Mouse (Mus musculus) neural tube, embryonic 11.5 days (tissue): ENCODE measurements at regions not wholly inside any gene's neighbourhood (a gene's known extent, or its start where the extent isn't known, plus 50 kb on each side); places are given as distances from the start of the nearest gene placed in this dataset.
A peak's percentile ranks its signal among the peaks of the same experiment; 100 is the strongest.

Experiments used
- ATAC-seq: fragments of 200-750 bp; cut with Nextera tagmentation; 2 replicates; pipeline ENCODE4 v1.8.0; 2017; ENCODE audit warnings: moderate number of reproducible peaks, mild to moderate bottlenecking, moderate TSS enrichment, moderate library complexity; ENCODE audit not compliant: insufficient read depth, low FRiP score, low TSS enrichment
- DNase-seq: peaks from one replicate; pipeline ENCODE4 v3.0.0-alpha.2; 2015; ENCODE audit warnings: low spot score
- H3K27ac ChIP-seq: fragments of 300-500 bp; sonication (generic); 2 replicates; pipeline ENCODE4 v1.5.1; 2014; ENCODE audit warnings: low read depth, mild to moderate bottlenecking, low read length
- H3K27me3 ChIP-seq: fragments of 300-500 bp; sonication (generic); 2 replicates; pipeline ENCODE4 v1.6.1; 2014; ENCODE audit warnings: mild to moderate bottlenecking, low read length, mixed read lengths; ENCODE audit not compliant: control insufficient read depth, insufficient read depth
- H3K36me3 ChIP-seq: fragments of 300-500 bp; sonication (generic); 2 replicates; pipeline ENCODE4 v1.6.1; 2014; ENCODE audit warnings: mild to moderate bottlenecking, low read length, moderate library complexity, mixed read lengths; ENCODE audit not compliant: control insufficient read depth, insufficient read depth
- H3K4me1 ChIP-seq: fragments of 300-500 bp; sonication (generic); 2 replicates; pipeline ENCODE4 v1.6.1; 2014; ENCODE audit warnings: low read length, mixed read lengths; ENCODE audit not compliant: control insufficient read depth, insufficient read depth
- H3K4me2 ChIP-seq: fragments of 300-500 bp; sonication (generic); 2 replicates; pipeline ENCODE4 v1.6.1; 2014; ENCODE audit warnings: low read depth, mild to moderate bottlenecking, moderate library complexity
- H3K4me3 ChIP-seq: fragments of 300-500 bp; sonication (generic); 2 replicates; pipeline ENCODE4 v1.5.1; 2014; ENCODE audit warnings: low read depth, low read length
- H3K9ac ChIP-seq: fragments of 300-500 bp; sonication (generic); 2 replicates; pipeline ENCODE4 v1.6.1; 2014; ENCODE audit warnings: mild to moderate bottlenecking, low read length
- H3K9me3 ChIP-seq: fragments of 300-500 bp; sonication (generic); 2 replicates; pipeline ENCODE4 v1.6.1; 2016; ENCODE audit warnings: low read length; ENCODE audit not compliant: control insufficient read depth
- WGBS: fragments of 180-500 bp; shearing (Covaris S2); extraction: QIAGEN DNeasy Blood & Tissue Kit; methylation state at CpG from one replicate; pipeline ENCODE4 v1.1.7; 2014; 5-methylcytosine and 5-hydroxymethylcytosine counted together

DNA sequence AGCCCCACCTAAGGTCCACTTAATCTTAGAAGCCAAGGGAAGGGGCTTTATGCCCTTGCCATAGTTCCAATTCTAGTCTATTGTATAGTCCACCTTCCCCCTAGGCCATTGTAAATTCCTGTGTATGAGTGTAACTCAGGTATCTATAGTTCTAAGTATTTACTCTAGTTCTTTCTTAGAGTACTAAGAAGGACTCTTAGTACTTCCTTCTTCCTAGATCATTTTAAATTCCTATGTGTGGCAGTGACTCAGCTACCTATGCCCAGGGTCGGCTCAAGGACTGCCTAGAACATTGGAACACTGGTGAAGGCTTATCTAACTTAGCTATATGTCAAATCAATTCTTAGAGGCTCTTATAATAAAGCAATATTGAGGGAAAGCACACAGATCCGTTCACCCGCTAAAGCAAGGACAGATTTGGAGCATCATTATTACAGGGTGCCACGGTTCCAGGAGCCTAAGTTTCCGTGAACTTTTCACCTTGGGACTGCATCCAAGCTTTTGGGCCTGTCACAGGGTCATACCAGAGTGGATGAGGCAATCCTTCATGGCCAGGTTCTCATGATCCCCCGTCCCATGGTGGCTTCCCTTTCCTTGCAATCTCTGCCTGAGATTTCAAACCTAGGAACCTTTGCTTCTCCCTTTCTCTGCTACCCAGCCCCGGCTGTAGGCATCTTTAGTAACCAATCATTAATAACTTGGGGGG, 169.5 kb downstream of the 1190002N15Rik start:
- H3K4me3 ChIP-seq: no peak overlapping the region
- ATAC-seq (no peak), DNase-seq (no peak)
- no peaks in the 10 kb centered on the region for H3K27me3 ChIP-seq
- H3K4me2 ChIP-seq: no peak overlapping the region
- no peaks in the 10 kb centered on the region for H3K4me1 ChIP-seq
- no peak overlapping the region for H3K27ac ChIP-seq
- no peak overlapping the region for H3K9ac ChIP-seq
- WGBS: 90% methylated on average over 7 of the region's 7 CpGs
- no peaks in the 10 kb centered on the region for H3K9me3 ChIP-seq
- no peaks in the 10 kb centered on the region for H3K36me3 ChIP-seq

DNA sequence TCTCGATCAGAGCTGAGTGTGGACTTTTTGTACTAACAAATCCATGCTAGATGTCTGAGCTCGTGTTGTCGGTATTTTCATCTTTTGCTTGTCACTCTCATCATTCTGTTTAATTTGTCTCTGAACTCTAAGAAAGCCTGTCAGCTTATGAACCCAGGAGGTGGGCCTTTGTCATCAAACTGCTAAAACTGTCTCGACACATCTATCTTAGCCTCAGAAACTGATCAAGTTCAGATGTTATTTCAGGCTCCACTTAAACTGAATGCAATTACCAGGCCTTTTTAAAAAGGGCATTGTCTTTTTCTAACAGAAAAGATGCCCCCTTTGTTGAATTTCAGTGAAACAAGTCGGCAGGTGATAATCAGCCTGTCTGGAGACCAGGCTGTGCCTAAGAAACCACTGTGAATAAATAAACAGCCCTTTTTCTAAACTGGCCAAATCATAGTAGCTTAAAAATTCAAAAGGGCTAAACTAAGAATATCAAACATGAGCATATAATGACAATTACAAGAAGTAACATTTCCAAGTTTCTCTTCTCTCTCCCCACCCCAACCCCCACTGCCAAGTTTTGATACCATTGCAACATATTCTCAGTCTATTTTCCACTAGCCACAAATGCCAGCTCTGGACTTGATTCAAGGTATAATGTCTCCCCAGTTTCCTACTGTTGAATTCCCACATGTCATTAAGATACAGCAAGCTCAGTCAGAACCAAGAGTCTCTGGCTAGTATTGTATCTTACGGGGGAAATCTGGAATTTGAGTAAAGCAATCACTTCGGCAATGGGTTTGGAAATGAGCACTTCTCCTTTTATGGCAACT, 175.8 kb downstream of the 1190002N15Rik start:
- Histone ChIP-seq H3K27ac (no peak overlapping the region), H3K4me3 (no peak overlapping the region), H3K4me2 (no peak overlapping the region), H3K36me3 (no peaks in the 10 kb centered on the region), H3K9me3 (no peaks in the 10 kb centered on the region), H3K27me3 (no peaks in the 10 kb centered on the region), H3K9ac (no peak overlapping the region), H3K4me1 (no peaks in the 10 kb centered on the region)
- 61% methylated on average over 7 of the region's 7 CpGs for WGBS
- ATAC-seq: no peak
- DNase-seq: no peak

DNA sequence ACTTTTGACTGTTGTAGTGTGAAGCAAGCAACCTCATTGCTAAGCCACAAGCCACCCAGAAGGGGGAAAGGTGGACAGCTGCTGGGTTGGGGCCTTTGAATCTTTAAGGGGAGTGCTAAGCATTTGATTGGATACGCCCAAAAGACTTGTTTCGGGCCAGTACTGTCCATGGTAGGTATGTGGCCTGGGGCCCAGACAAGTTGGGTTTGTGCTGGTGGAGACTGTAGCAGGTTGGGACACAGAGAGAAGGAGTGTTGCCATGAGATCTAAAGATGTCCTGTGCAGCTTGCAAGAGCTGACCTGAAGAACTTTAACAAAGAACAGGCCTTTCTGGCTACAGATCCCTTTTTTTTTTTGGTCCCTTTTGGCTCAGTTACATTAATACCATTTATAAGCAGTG, 176.9 kb downstream of the 1190002N15Rik start:
- DNase-seq (no peak), ATAC-seq (no peak)
- no peak overlapping the region for H3K9ac ChIP-seq
- no peaks in the 10 kb centered on the region for H3K4me1 ChIP-seq
- no peak overlapping the region for H3K4me2 ChIP-seq
- H3K27ac ChIP-seq: no peak overlapping the region
- 95% methylated on average over 2 of the region's 2 CpGs for WGBS
- no peaks in the 10 kb centered on the region for H3K9me3 ChIP-seq
- no peaks in the 10 kb centered on the region for H3K27me3 ChIP-seq
- no peak overlapping the region for H3K4me3 ChIP-seq
- H3K36me3 ChIP-seq: no peaks in the 10 kb centered on the region

DNA sequence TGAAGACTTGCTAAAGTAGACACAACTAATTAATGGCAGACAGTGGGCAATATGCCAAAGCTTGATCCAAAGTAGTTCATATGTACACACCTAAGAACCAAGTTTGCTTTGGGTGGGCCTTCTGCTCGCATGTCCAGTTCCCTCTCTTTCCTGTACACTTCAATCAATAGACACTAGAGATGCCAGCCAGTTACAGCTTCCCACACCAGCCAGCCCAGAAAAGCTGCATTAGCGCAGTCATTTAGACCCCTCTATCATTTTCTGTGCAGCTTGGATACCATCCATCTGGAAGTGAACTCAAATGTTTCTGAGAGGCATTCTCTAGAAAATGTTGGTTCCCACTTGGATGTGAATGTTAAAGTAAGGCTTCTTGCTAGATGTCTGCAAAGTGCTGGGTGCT, 179.7 kb downstream of the 1190002N15Rik start:
- H3K36me3 ChIP-seq: no peaks in the 10 kb centered on the region
- H3K27me3 ChIP-seq: no peaks in the 10 kb centered on the region
- ATAC-seq (no peak), DNase-seq (no peak)
- H3K4me3 ChIP-seq: no peak overlapping the region
- WGBS: 91% methylated on average over 2 of the region's 2 CpGs
- no peaks in the 10 kb centered on the region for H3K9me3 ChIP-seq
- no peak overlapping the region for H3K9ac ChIP-seq
- H3K27ac ChIP-seq: no peak overlapping the region
- H3K4me2 ChIP-seq: no peak overlapping the region
- no peaks in the 10 kb centered on the region for H3K4me1 ChIP-seq

DNA sequence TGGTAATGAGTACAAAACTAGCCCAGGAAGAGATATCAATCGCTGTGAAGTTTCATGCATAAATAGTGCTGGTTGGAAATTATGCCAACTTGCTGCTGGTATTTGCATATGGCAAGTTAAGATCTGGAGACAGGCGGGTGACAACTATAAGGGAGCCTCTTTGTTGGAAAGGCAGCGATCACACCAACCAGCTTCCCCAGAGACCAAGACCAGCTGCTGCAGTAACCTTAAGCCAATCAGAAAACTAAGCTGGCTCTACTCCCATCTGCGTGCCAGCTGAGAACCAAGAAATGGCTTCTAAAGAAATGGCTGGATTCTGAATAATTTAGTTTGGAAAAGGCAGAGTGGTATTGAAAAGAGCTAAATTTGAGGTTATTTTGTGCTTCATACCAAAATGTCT, 195.9 kb downstream of the 1190002N15Rik start:
- H3K27ac ChIP-seq: no peak overlapping the region
- no peaks in the 10 kb centered on the region for H3K27me3 ChIP-seq
- H3K36me3 ChIP-seq: no peaks in the 10 kb centered on the region
- H3K4me1 ChIP-seq: no peaks in the 10 kb centered on the region
- DNase-seq (peak; percentile 28), ATAC-seq (peak; percentile 80)
- H3K4me2 ChIP-seq: no peak overlapping the region
- WGBS: 63% methylated on average over 4 of the region's 4 CpGs
- H3K4me3 ChIP-seq: no peak overlapping the region
- no peaks in the 10 kb centered on the region for H3K9me3 ChIP-seq
- H3K9ac ChIP-seq: no peak overlapping the region

DNA sequence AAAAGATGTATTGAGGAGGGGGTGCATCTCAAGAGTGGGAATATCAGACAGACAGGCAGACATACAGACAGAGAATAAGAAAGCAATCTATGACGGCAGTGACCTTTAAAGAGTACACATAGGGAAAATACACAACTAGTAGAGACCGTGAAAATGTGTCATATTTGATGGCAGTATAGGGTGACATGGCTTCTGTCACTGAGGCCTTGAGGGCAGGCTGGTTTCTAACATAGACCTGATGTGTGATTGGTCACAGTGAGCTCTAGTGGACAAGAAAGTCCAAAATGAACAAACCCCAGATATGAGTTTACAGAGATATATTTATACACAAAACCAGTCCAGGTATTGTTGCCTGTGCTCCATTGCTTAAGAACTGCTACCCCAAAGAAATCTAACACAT, 196.3 kb downstream of the 1190002N15Rik start:
- no peak for ATAC-seq

DNA sequence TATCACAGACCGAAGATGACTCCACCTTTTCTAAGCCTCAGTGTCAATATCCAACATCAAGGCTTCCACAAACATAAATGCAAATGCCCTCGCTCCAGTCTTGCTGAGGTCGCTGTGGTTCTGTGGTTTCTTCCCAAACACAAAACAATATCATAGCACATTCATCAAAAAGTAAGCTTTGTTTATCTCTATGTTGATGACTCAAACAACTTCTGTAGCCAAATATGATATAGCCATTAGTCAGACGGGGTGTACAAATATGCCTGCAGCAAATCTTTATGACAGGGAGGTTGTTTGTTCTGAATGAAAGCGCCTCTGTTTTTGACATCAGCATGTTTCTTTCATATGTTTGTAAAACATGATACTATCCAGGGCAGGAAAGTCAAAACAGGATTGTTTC, 204.4 kb downstream of the 1190002N15Rik start:
- no peaks in the 10 kb centered on the region for H3K4me1 ChIP-seq
- no peaks in the 10 kb centered on the region for H3K27me3 ChIP-seq
- no peak overlapping the region for H3K4me3 ChIP-seq
- DNase-seq (no peak), ATAC-seq (no peak)
- no peak overlapping the region for H3K9ac ChIP-seq
- H3K27ac ChIP-seq: no peak overlapping the region
- WGBS: 88% methylated on average over 5 of the region's 5 CpGs
- H3K9me3 ChIP-seq: no peaks in the 10 kb centered on the region
- H3K4me2 ChIP-seq: no peak overlapping the region
- H3K36me3 ChIP-seq: no peaks in the 10 kb centered on the region

More for the DNA sequence above, 196.3 kb downstream of the 1190002N15Rik start:
- Histone ChIP-seq H3K4me3 (no peak overlapping the region), H3K4me2 (no peak overlapping the region), H3K9me3 (no peaks in the 10 kb centered on the region), H3K27me3 (no peaks in the 10 kb centered on the region), H3K9ac (no peak overlapping the region), H3K36me3 (no peaks in the 10 kb centered on the region), H3K4me1 (no peaks in the 10 kb centered on the region), H3K27ac (no peak overlapping the region)
- WGBS: 96% methylated on average over 2 of the region's 2 CpGs
- DNase-seq: no peak

DNA sequence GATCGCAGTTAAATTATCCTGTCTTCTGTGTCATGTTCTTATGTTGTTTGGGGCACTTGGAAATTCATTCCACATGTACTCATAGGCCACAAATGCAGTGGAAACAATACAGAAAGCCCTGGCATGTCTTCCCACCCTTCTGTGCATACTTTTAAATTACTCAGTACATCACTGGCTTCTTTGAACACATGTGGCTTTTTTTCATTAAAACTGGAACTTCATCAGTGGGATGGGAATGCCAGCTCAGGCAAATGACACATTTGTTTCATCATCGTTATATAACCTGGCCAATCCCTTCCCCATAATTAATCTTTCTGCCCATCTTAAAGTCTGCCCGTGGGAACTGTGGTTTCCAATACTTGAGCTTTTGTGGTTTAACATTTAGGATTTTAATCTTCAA, 214.9 kb downstream of the 1190002N15Rik start:
- no peaks in the 10 kb centered on the region for H3K27me3 ChIP-seq
- no peak for ATAC-seq

DNA sequence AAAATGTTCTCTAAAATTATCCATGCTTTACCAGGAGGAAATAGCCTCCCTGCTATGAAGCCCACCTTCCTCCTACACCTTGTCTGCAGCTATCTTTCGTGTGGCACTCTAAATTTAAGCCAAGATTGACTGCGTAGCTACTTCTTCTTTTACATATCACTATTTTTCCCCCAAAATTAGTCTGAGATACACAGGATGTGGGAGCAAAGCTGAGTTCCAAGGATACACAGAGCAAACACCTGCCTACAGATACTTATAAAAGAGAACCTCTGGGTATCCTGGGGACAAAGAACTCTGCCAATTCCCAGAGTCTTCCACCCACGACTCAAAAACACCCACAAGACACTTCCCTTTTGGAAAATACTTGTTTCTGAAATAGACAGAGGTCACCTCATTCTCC, 235.3 kb downstream of the 1190002N15Rik start:
- Histone ChIP-seq H3K27me3 (no peaks in the 10 kb centered on the region), H3K36me3 (no peaks in the 10 kb centered on the region), H3K9me3 (no peaks in the 10 kb centered on the region), H3K27ac (no peak overlapping the region), H3K4me3 (no peak overlapping the region), H3K4me2 (no peak overlapping the region), H3K9ac (no peak overlapping the region), H3K4me1 (no peaks in the 10 kb centered on the region)
- no peak for ATAC-seq
- no peak for DNase-seq
- WGBS: 84% methylated on average over 3 of the region's 3 CpGs

More for the DNA sequence above, 214.9 kb downstream of the 1190002N15Rik start:
- WGBS: 91% methylated on average over 3 of the region's 3 CpGs
- Histone ChIP-seq H3K36me3 (no peaks in the 10 kb centered on the region), H3K9ac (no peak overlapping the region), H3K4me3 (no peak overlapping the region), H3K9me3 (no peaks in the 10 kb centered on the region), H3K4me2 (no peak overlapping the region), H3K4me1 (no peaks in the 10 kb centered on the region), H3K27ac (no peak overlapping the region)
- no peak for DNase-seq
